Mouse (Mus musculus) heart, embryonic 12.5 days (tissue): ENCODE data around the gene Hsd11b2. TPM values are rescaled to one million over a fixed set of nuclear protein-coding genes. Genes with fewer than 3 reads are reported as not detected.
A peak's percentile ranks its signal among the peaks of the same experiment; 100 is the strongest.

ENCODE experiments used
- ATAC-seq: fragments of 200-750 bp; cut with Nextera tagmentation; 2 replicates; pipeline ENCODE4 v1.8.0; 2017; ENCODE audit warnings: moderate TSS enrichment, moderate library complexity; ENCODE audit not compliant: insufficient number of reproducible peaks, low FRiP score
- H3K27ac ChIP-seq: fragments of 300-500 bp; sonication (generic); 2 replicates; pipeline ENCODE4 v1.5.1; 2016; ENCODE audit warnings: mild to moderate bottlenecking, moderate library complexity; ENCODE audit not compliant: poor library complexity, severe bottlenecking
- H3K27me3 ChIP-seq: fragments of 300-500 bp; sonication (generic); replicated peaks from 2 replicates; pipeline ENCODE4 v1.6.1; 2016; ENCODE audit warnings: mild to moderate bottlenecking, moderate library complexity
- H3K36me3 ChIP-seq: fragments of 300-500 bp; sonication (generic); 2 replicates; pipeline ENCODE4 v1.6.1; 2016; ENCODE audit warnings: mild to moderate bottlenecking, moderate library complexity
- H3K4me1 ChIP-seq: fragments of 300-500 bp; sonication (generic); replicated peaks from 2 replicates; pipeline ENCODE4 v1.6.1; 2016; ENCODE audit warnings: mild to moderate bottlenecking
- H3K4me2 ChIP-seq: fragments of 300-500 bp; sonication (generic); 2 replicates; pipeline ENCODE4 v1.6.1; 2016; ENCODE audit warnings: mild to moderate bottlenecking, moderate library complexity
- H3K4me3 ChIP-seq: fragments of 300-500 bp; sonication (generic); 2 replicates; pipeline ENCODE4 v1.5.1; 2016; ENCODE audit warnings: mild to moderate bottlenecking
- H3K9ac ChIP-seq: fragments of 300-500 bp; sonication (generic); 2 replicates; pipeline ENCODE4 v1.6.1; 2016; ENCODE audit warnings: mild to moderate bottlenecking, moderate library complexity
- H3K9me3 ChIP-seq: fragments of 300-500 bp; sonication (generic); replicated peaks from 2 replicates; pipeline ENCODE4 v1.6.1; 2016; ENCODE audit warnings: mild to moderate bottlenecking, moderate library complexity
- WGBS: fragments of 180-500 bp; shearing (Covaris S2); methylation state at CpG from one replicate; pipeline ENCODE4 v1.1.7; 2016; 5-methylcytosine and 5-hydroxymethylcytosine counted together
- polyA plus RNA-seq: library from polyadenylated mRNA; unstranded; fragments of >200 nt; fragmentation: Nextera tagmentation; extraction: Ambion mirVana; gene quantifications from 2 replicates; pipeline ENCODE4 v1.2.1, GENCODE M21; 2016

Gene Hsd11b2
- polyA plus RNA-seq, result 1.7 and 1.9 TPM in 2 replicates

GRCm38 (mm10) chr8:105518436-105519313 lies at the start of gene Hsd11b2:
Hsd11b2 (plus strand) TSS chr8:105518755.
- Histone ChIP-seq H3K4me3 (peak within 1 kb of the TSS; percentile 60), H3K4me1 (peaks cover 51% of the 10 kb centered on the region), H3K9ac (peak within 1 kb of the TSS; percentile 74), H3K9me3 (no peaks in the 10 kb centered on the region), H3K36me3 (peaks cover 14% of the 10 kb centered on the region), H3K27ac (no peak within 1 kb of the TSS), H3K4me2 (peak within 1 kb of the TSS; percentile 96), H3K27me3 (peaks cover 39% of the 10 kb centered on the region)
- under 1% methylated on average over 62 of the region's 68 CpGs for WGBS
- peak; percentile 54 for ATAC-seq

DNA sequence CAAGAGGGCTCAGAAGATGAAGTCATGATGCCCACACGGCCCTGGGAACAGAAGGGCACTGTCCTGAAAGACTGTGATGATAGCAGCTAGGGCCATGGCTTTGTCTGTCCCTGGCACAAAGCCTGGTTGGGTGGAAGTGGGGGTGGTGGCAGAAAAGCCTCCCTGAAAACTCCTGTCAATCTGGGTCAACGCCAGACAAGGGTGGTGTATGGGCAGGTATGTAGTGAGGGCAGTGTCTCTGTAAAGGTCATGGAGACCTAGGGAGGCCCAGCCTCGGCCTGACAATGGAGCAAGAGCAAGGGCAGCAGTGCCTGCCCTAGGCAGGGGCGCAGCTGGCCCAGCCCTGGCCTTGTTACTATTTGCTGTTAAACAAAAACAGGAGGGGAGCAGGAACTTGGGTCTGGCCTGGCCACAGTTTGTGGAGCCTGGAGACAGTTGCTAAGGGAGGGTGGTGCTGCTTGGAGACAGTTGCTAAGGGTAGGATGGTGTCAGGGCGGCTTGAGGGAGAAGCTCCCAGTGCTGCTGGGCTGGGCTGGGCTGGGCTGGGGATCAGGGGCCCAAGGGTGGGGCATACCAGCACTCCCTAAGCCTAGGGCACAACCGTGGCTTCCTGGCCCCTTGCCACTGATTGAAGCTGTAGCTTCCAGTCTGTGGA lies 49.4 kb upstream of the Hsd11b2 start:
- H3K36me3 ChIP-seq, result peaks cover 10% of the 10 kb centered on the region; the same call in 1 of the 2 replicates
- H3K4me3 ChIP-seq, result no peak overlapping the region
- no peak overlapping the region for H3K4me2 ChIP-seq
- no peak overlapping the region for H3K27ac ChIP-seq
- peaks cover 32% of the 10 kb centered on the region for H3K4me1 ChIP-seq
- H3K9ac ChIP-seq, result no peak overlapping the region
- ATAC-seq, result no peak
- peaks cover 35% of the 10 kb centered on the region for H3K27me3 ChIP-seq
- 43% methylated on average over 6 of the region's 6 CpGs for WGBS
- no peaks in the 10 kb centered on the region for H3K9me3 ChIP-seq

GRCm38 (mm10) chr8:105469816-105470215 lies 48.7 kb upstream of the Hsd11b2 start:
- Histone ChIP-seq H3K27me3 (peaks cover 35% of the 10 kb centered on the region), H3K4me2 (no peak overlapping the region), H3K27ac (no peak overlapping the region), H3K4me1 (peaks cover 38% of the 10 kb centered on the region), H3K4me3 (no peak overlapping the region), H3K9me3 (no peaks in the 10 kb centered on the region), H3K9ac (no peak overlapping the region), H3K36me3 (peaks cover 10% of the 10 kb centered on the region; the same call in 1 of the 2 replicates)
- ATAC-seq, result no peak
- 85% methylated on average over 5 of the region's 5 CpGs for WGBS

- no peak overlapping the region for H3K27ac ChIP-seq
- H3K9me3 ChIP-seq, result no peaks in the 10 kb centered on the region
- peaks cover 10% of the 10 kb centered on the region; the same call in 1 of the 2 replicates for H3K36me3 ChIP-seq
- H3K4me3 ChIP-seq, result no peak overlapping the region
- H3K4me1 ChIP-seq, result peaks cover 43% of the 10 kb centered on the region
- ATAC-seq, result no peak
- H3K9ac ChIP-seq, result no peak overlapping the region
- H3K27me3 ChIP-seq, result peaks cover 39% of the 10 kb centered on the region
- H3K4me2 ChIP-seq, result no peak overlapping the region
- WGBS, result 83% methylated on average over 5 of the region's 5 CpGs
Measured at GRCm38 (mm10) chr8:105470262-105470661, 48.3 kb upstream of the Hsd11b2 start.

DNA sequence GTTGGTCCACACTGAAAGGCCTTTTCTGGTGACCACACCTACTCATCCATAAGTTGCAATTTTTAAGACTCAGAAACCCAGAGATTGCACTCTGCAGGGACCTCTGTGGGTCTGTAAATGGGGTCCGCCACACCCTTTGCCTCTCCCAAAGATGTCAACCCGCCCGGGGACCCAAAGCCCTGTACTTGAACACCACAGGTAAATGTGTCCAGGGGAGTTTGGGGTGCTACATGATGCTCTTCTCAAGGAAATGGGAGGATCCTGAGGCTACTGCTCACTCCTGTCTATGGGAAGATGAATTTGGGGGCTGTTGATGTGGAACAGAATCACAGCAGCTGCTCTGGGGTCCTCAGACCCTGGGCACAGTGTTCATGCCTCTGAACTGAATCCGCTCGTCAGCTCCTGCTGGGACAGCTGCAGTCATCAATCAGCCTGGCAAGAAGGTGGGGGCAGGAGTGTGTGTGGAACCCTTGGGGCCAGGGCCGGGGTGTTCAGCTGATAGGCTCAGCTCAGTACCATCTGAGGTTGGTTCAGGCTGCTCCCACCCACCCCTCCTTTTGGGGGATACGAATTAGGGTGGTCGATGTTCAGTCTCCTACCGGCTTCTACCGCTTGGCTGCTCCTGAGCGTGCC lies 47.8 kb upstream of the Hsd11b2 start:
- Histone ChIP-seq H3K4me1 (peaks cover 45% of the 10 kb centered on the region), H3K36me3 (peaks cover 11% of the 10 kb centered on the region; the same call in 1 of the 2 replicates), H3K27me3 (peaks cover 40% of the 10 kb centered on the region), H3K4me2 (peak overlapping the region; percentile 66), H3K4me3 (peak overlapping the region; percentile 31), H3K9me3 (no peaks in the 10 kb centered on the region), H3K9ac (peak overlapping the region; percentile 47), H3K27ac (no peak overlapping the region)
- no peak; the same call in 1 of the 2 replicates for ATAC-seq
- 19% methylated on average over 11 of the region's 11 CpGs for WGBS

- peaks cover 42% of the 10 kb centered on the region for H3K27me3 ChIP-seq
- no peak within 1 kb of the TSS for H3K27ac ChIP-seq
- no peaks in the 10 kb centered on the region for H3K9me3 ChIP-seq
- H3K4me3 ChIP-seq, result peak within 1 kb of the TSS; percentile 31
- WGBS, result 5% methylated on average over 25 of the region's 25 CpGs
- peak within 1 kb of the TSS; percentile 66 for H3K4me2 ChIP-seq
- H3K9ac ChIP-seq, result peak within 1 kb of the TSS; percentile 47
- ATAC-seq, result peak; percentile 91
- peaks cover 18% of the 10 kb centered on the region; the same call in 1 of the 2 replicates for H3K36me3 ChIP-seq
- H3K4me1 ChIP-seq, result peaks cover 47% of the 10 kb centered on the region
Measured at GRCm38 (mm10) chr8:105471314-105472015, 47.1 kb upstream of the Hsd11b2 start, which contains the start of gene Tppp3. Tppp3 (minus strand) TSS chr8:105471526.

DNA sequence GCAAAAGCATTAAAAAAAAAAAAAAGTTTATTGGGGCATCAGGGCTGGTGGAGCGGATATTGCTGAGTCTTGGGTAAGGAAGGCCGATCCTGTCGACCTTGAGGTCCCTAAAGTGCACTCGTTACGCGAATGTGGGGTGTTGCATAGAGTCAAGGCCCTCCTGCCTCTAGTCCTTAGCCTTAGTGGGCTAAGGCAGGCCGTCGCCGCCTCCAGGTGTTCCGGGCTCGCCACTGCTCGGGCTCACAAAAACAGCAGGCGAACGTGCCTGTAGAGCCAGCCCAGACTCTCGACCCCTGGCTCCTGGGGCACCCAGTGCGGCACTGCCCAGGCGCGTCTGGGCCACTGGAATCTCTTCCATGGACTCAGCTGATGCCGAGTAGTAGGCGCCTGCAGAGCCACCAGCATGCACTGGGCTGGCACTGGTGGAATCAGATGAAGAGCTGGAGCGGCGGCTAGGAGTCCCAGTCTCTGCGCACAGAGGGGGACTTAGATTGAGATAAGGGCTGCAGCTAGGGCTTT lies 46.1 kb upstream of the Hsd11b2 start:
- 20% methylated on average over 23 of the region's 23 CpGs for WGBS
- Histone ChIP-seq H3K4me2 (peak overlapping the region; percentile 16; the same call in 1 of the 2 replicates), H3K27ac (no peak overlapping the region), H3K36me3 (peaks cover 15% of the 10 kb centered on the region; the same call in 1 of the 2 replicates), H3K9ac (no peak overlapping the region), H3K9me3 (no peaks in the 10 kb centered on the region), H3K4me1 (peaks cover 57% of the 10 kb centered on the region), H3K27me3 (peaks cover 36% of the 10 kb centered on the region), H3K4me3 (no peak overlapping the region)
- ATAC-seq, result no peak

GRCm38 (mm10) chr8:105472983-105473382 lies 45.6 kb upstream of the Hsd11b2 start:
- Histone ChIP-seq H3K4me2 (peak overlapping the region; percentile 16; the same call in 1 of the 2 replicates), H3K4me3 (no peak overlapping the region), H3K36me3 (peaks cover 11% of the 10 kb centered on the region; the same call in 1 of the 2 replicates), H3K9me3 (no peaks in the 10 kb centered on the region), H3K27ac (no peak overlapping the region), H3K27me3 (peaks cover 36% of the 10 kb centered on the region), H3K4me1 (peaks cover 63% of the 10 kb centered on the region), H3K9ac (no peak overlapping the region)
- WGBS, result 60% methylated on average over 9 of the region's 9 CpGs
- ATAC-seq, result no peak

GRCm38 (mm10) chr8:105473816-105474606 lies 44.5 kb upstream of the Hsd11b2 start:
- no peak overlapping the region for H3K27ac ChIP-seq
- no peak for ATAC-seq
- H3K4me1 ChIP-seq, result peaks cover 68% of the 10 kb centered on the region
- no peaks in the 10 kb centered on the region for H3K9me3 ChIP-seq
- H3K9ac ChIP-seq, result peak overlapping the region; percentile 18; the same call in 1 of the 2 replicates
- no peak overlapping the region for H3K4me3 ChIP-seq
- peaks cover 36% of the 10 kb centered on the region for H3K27me3 ChIP-seq
- 30% methylated on average over 17 of the region's 17 CpGs for WGBS
- peak overlapping the region; percentile 25 for H3K4me2 ChIP-seq
- H3K36me3 ChIP-seq, result peaks cover 15% of the 10 kb centered on the region
